Mouse (Mus musculus) embryonic facial prominence, embryonic 12.5 days (tissue): ENCODE results near the gene Ranbp1. TPM values are rescaled to one million over a fixed set of nuclear protein-coding genes. Genes with fewer than 3 reads are reported as not detected.
"Not testable (repeated sequence)": the region's sequence is repeated elsewhere in the genome, so short reads cannot be mapped to it uniquely, and the experiment has no call there.

Source experiments
- ATAC-seq: fragments of 200-750 bp; cut with Nextera tagmentation; 2 replicates; pipeline ENCODE4 v1.8.0; 2017; ENCODE audit not compliant: insufficient number of reproducible peaks, insufficient read depth, low FRiP score, low TSS enrichment
- H3K27ac ChIP-seq: fragments of 300-500 bp; sonication (generic); 2 replicates; pipeline ENCODE4 v1.5.1; 2016; ENCODE audit warnings: mild to moderate bottlenecking
- H3K27me3 ChIP-seq: fragments of 300-500 bp; sonication (generic); 2 replicates; pipeline ENCODE4 v1.6.1; 2016; ENCODE audit warnings: mild to moderate bottlenecking, moderate library complexity
- H3K36me3 ChIP-seq: fragments of 300-500 bp; sonication (generic); 2 replicates; pipeline ENCODE4 v1.6.1; 2016; ENCODE audit warnings: mild to moderate bottlenecking
- H3K4me1 ChIP-seq: fragments of 300-500 bp; sonication (generic); 2 replicates; pipeline ENCODE4 v1.6.1; 2016
- H3K4me2 ChIP-seq: fragments of 300-500 bp; sonication (generic); replicated peaks from 2 replicates; pipeline ENCODE4 v1.6.1; 2016; ENCODE audit warnings: mild to moderate bottlenecking, moderate library complexity
- H3K4me3 ChIP-seq: fragments of 300-500 bp; sonication (generic); 2 replicates; pipeline ENCODE4 v1.5.1; 2016; ENCODE audit warnings: mild to moderate bottlenecking
- H3K9ac ChIP-seq: fragments of 300-500 bp; sonication (generic); 2 replicates; pipeline ENCODE4 v1.6.1; 2016; ENCODE audit warnings: mild to moderate bottlenecking, moderate library complexity
- H3K9me3 ChIP-seq: fragments of 300-500 bp; sonication (generic); 2 replicates; pipeline ENCODE4 v1.6.1; 2016; ENCODE audit warnings: mild to moderate bottlenecking, moderate library complexity
- WGBS: fragments of 180-500 bp; shearing (Covaris S2); methylation state at CpG from one replicate; pipeline ENCODE4 v1.1.7; 2016; 5-methylcytosine and 5-hydroxymethylcytosine counted together
- microRNA counts: library from miRNA; unstranded; fragments of <30 nt; microRNA quantifications from one replicate; lab custom pipeline; 2017
- microRNA-seq: library from miRNA; unstranded; fragments of <30 nt; microRNA quantifications from one replicate; pipeline ENCODE4, GENCODE M21; 2017
- polyA plus RNA-seq: library from polyadenylated mRNA; unstranded; fragments of >200 nt; fragmentation: Nextera tagmentation; extraction: Ambion mirVana; gene quantifications from 2 replicates; pipeline ENCODE4 v1.2.1, GENCODE M21; 2016

Ranbp1 gene
- polyA plus RNA-seq, 1 experiment from 2014 or later: 814 TPM

DNA sequence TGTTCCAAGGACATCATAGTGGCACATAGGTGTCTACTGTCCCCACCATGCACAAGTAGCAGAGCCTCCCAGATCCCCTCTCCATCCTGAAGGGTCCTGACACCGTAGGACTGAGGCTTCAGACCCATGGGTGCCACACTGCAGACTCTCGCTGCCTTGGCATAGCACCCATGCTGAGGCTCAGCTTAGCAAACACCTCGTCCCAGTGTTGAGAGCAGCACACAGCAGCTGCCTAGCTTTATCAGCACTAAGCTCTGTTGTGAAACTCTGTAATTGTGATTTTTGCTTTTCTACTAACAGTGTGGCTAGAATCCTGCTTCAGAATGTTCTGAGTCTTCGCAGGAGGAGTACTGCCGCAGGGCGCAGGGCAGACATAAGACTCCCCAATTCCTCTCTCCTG is 50.7 kb downstream of the Ranbp1 start:
- no peaks in the 10 kb centered on the region for H3K36me3 ChIP-seq
- H3K9me3 ChIP-seq: no peaks in the 10 kb centered on the region
- no peak overlapping the region for H3K4me2 ChIP-seq
- WGBS: 85% methylated on average over 6 of the region's 6 CpGs
- 0 out of 2 replicates have a peak, but pooled peaks cover 2% of the 10 kb centered on the region for H3K27me3 ChIP-seq
- peaks cover 7% of the 10 kb centered on the region for H3K4me1 ChIP-seq
- no peak overlapping the region for H3K27ac ChIP-seq
- ATAC-seq: no peak
- H3K9ac ChIP-seq: no peak overlapping the region
- no peak overlapping the region for H3K4me3 ChIP-seq

DNA sequence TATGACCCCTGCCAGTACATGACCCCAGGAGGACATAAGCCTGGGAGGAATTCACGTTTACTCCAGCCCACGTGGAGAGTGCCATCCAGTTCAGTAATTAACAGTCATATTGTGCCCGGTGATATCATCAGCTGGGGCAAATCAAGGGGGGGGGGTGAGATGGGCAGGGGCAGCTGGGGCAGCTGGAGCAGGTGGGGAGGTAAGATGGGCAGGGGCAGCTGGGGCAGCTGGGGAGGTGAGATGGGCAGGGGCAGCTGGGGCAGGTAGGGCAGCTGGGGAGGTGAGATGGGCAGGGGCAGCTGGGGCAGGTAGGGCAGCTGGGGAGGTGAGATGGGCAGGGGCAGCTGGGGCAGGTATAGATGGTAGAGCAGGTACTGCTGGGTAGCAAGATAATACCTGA is 53.0 kb downstream of the Ranbp1 start:
- ATAC-seq: not testable (repeated sequence)

DNA sequence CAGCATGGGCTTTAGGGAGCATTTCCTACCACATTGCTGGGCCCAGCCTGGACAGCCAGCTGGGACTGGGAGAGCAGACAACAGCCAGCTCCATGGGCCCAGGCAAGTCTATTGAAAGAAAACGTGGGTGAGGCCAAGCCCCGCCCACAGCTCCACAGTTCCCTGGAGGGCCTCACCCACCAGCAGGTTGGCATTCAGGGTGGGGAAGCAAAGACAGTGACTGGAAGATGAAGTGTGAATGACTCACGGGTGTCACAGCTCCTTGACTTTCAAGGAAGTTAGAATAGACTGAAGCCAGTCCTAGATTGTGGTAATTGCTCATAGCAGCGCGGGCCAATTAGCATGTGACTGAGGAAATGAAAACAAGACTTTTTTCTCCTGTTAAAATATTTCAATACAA is 53.5 kb downstream of the Ranbp1 start:
- 54% methylated on average over 5 of the region's 5 CpGs for WGBS

More for the DNA sequence above, 53.0 kb downstream of the Ranbp1 start:
- not testable (repeated sequence) for H3K9me3 ChIP-seq, H3K4me2 ChIP-seq, H3K27ac ChIP-seq, H3K4me1 ChIP-seq, H3K36me3 ChIP-seq, H3K9ac ChIP-seq, H3K4me3 ChIP-seq, H3K27me3 ChIP-seq
- 39% methylated on average over 3 of the region's 3 CpGs for WGBS

DNA sequence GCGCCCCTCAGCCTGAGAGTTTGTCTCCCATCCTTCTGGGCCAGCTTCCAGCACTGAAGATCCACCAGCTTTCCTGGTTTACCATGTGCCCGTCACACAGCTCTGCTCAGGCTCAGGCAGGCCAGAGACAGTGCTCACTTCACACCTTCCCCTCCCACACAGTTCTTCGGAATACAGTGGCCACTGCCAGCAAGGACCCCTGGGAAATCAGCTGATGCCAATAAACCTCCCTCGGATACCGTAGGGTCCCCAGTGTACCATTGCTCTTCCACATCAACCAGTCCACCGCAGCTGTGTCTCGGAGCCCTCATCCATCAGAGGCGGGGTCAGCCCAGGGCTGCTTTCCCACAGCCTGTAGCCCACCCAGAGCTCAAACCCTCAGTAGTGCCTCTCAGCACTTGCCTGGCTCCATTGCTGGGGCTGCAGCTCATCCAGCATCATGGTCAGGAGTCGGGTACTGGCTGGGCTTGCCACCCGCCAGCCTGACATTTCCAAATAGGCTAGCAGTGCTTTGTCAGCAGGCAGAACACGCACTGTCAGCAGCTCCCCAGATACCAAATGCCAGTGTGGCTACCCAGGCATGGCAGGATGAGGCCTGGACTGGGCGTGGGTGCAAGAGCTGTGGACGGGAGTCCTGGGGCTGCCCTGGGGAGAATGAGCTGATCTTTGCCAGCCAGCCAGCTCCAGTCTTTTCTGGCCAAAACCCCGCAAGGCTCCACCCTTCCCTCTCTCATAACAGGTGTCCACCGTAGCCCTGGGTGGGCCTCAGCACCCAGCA is 54.1 kb downstream of the Ranbp1 start:
- Histone ChIP-seq H3K27ac (no peak overlapping the region), H3K4me1 (no peaks in the 10 kb centered on the region), H3K27me3 (no peaks in the 10 kb centered on the region)

More for the DNA sequence above, 53.5 kb downstream of the Ranbp1 start:
- H3K4me1 ChIP-seq: no peaks in the 10 kb centered on the region
- H3K36me3 ChIP-seq: no peaks in the 10 kb centered on the region
- H3K4me3 ChIP-seq: no peak overlapping the region
- no peak for ATAC-seq
- no peak overlapping the region for H3K9ac ChIP-seq
- H3K4me2 ChIP-seq: no peak overlapping the region
- no peaks in the 10 kb centered on the region for H3K27me3 ChIP-seq
- H3K27ac ChIP-seq: no peak overlapping the region
- H3K9me3 ChIP-seq: no peaks in the 10 kb centered on the region

DNA sequence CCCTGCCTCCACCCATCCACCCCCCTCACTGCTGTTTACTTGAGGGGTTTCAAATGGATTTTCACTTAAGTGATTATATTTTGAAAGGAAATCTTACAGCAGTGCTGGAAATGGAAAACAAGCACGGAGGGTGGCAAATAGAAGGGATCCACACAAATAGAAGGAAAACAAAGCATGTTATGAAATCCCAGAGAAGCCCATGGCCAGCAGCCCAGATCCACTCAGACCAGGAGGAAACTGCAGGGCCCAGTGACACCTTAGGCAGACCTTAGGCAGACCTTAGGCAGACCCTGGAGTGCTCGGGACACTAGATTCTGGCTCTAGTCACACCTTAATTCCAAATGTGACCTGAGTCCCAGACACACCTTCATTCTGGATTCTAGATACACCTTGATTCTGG is 57.5 kb downstream of the Ranbp1 start:
- H3K27me3 ChIP-seq: no peaks in the 10 kb centered on the region
- H3K27ac ChIP-seq: no peak overlapping the region
- H3K36me3 ChIP-seq: no peaks in the 10 kb centered on the region
- no peak overlapping the region for H3K4me2 ChIP-seq
- H3K9ac ChIP-seq: no peak overlapping the region
- H3K4me1 ChIP-seq: no peaks in the 10 kb centered on the region
- no peak for ATAC-seq
- WGBS: 79% methylated on average over 2 of the region's 2 CpGs
- no peak overlapping the region for H3K4me3 ChIP-seq
- no peaks in the 10 kb centered on the region for H3K9me3 ChIP-seq

More for the DNA sequence above, 54.1 kb downstream of the Ranbp1 start:
- 76% methylated on average over 15 of the region's 15 CpGs for WGBS
- Histone ChIP-seq H3K9ac (no peak overlapping the region), H3K4me2 (no peak overlapping the region), H3K36me3 (no peaks in the 10 kb centered on the region), H3K4me3 (no peak overlapping the region), H3K9me3 (no peaks in the 10 kb centered on the region)
- ATAC-seq: no peak

MicroRNA genes within 50 kb of the gene (microRNA counts, 519-probe panel; counts per million panel counts)
- 460 counts per million, percentile 65 among the panel's probes with 10 or more counts for microRNA mmu-miR-1306 (lab: Ali Mortazavi, UCI)

Small RNAs within 50 kb of the gene (microRNA-seq; reads per million reads assigned to microRNA genes)
- 1.1 reads per million for gene Gm24572
- 326 reads per million, percentile 66 among the genes with 10 or more reads in this experiment for gene Mir1306

Other genes with a start within 250 kb of the Ranbp1 start
- gene Dgcr6, start 195.9 kb downstream of the Ranbp1 start, polyA plus RNA-seq: 121 and 129 TPM in 2 replicates
- 11.1 and 11.3 TPM in 2 replicates for gene Prodh, start 158.5 kb downstream of the Ranbp1 start, polyA plus RNA-seq
- 3.1 and 3.4 TPM in 2 replicates for gene Rtn4r, start 121.1 kb downstream of the Ranbp1 start, polyA plus RNA-seq
- not detected in 2 replicates for gene Ccdc188, start 30.9 kb downstream of the Ranbp1 start, polyA plus RNA-seq
- 19.9 and 23.0 TPM in 2 replicates for gene Zdhhc8, start 13.6 kb downstream of the Ranbp1 start, polyA plus RNA-seq
- gene Trmt2a, start 53 bp downstream of the Ranbp1 start, polyA plus RNA-seq: 109 and 115 TPM in 2 replicates
- 2.1 and 2.3 TPM in 2 replicates for gene Gm49776, start 9.6 kb upstream of the Ranbp1 start, polyA plus RNA-seq
- 40.1 and 40.2 TPM in 2 replicates for gene Dgcr8, start 40.5 kb upstream of the Ranbp1 start, polyA plus RNA-seq
- 22.5 and 30.1 TPM in 2 replicates for gene Tango2, start 99.4 kb upstream of the Ranbp1 start, polyA plus RNA-seq
- gene Arvcf, start 99.5 kb upstream of the Ranbp1 start, polyA plus RNA-seq: 44.4 and 47.0 TPM in 2 replicates
- 15.7 and 19.8 TPM in 2 replicates for gene Txnrd2, start 177.7 kb upstream of the Ranbp1 start, polyA plus RNA-seq
- gene Comt, start 178.1 kb upstream of the Ranbp1 start, polyA plus RNA-seq: 56.1 and 59.7 TPM in 2 replicates
- 16.9 and 17.5 TPM in 2 replicates for gene Gnb1l, start 250.0 kb upstream of the Ranbp1 start, polyA plus RNA-seq